Mouse (Mus musculus): ENCODE measurements around the gene Ipo9. TPM values are rescaled to one million over a fixed set of nuclear protein-coding genes. Genes with fewer than 3 reads are reported as not detected.
"Not testable (repeated sequence)": the region's sequence is repeated elsewhere in the genome, so short reads cannot be mapped to it uniquely, and the experiment has no call there.

Ipo9 gene
- polyA plus RNA-seq, 1 experiment: 149 TPM

DNA sequence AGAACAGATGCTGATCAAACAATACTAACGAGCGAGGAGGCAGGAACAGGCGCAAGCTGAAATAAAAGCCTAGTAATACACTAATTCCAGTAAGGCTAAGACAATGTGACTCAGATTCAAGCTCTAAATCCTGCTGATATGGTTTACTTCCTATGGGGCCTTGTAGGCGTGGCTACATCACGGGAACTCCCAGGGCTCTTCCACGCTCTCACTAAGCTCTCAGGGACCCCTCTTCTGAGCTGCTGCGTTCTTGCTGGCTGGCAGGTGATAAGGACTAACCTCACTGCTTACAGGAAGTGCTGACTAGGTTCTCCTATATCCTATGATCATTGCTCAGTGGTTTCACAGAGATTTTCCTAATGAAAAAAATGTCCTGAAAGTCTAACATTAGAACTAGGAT lies 24.9 kb downstream of the Ipo9 start:
- Histone ChIP-seq H3K27ac (ENCODE audit: insufficient read depth, low read length) (no peak overlapping the region), H3K4me3 (ENCODE audit: insufficient read depth, low read length) (no peak overlapping the region), H3K4me1 (ENCODE audit: control insufficient read depth, insufficient read depth, low read length) (no peaks in the 10 kb centered on the region)
- TF ChIP-seq CTCF (IDR thresholded peaks at IDR 0.05; ENCODE audit: extremely low read depth, insufficient read depth, low read length) (no peak), POLR2A (IDR thresholded peaks at IDR 0.05; ENCODE audit: extremely low read depth, insufficient read depth, low read length) (no peak)

DNA sequence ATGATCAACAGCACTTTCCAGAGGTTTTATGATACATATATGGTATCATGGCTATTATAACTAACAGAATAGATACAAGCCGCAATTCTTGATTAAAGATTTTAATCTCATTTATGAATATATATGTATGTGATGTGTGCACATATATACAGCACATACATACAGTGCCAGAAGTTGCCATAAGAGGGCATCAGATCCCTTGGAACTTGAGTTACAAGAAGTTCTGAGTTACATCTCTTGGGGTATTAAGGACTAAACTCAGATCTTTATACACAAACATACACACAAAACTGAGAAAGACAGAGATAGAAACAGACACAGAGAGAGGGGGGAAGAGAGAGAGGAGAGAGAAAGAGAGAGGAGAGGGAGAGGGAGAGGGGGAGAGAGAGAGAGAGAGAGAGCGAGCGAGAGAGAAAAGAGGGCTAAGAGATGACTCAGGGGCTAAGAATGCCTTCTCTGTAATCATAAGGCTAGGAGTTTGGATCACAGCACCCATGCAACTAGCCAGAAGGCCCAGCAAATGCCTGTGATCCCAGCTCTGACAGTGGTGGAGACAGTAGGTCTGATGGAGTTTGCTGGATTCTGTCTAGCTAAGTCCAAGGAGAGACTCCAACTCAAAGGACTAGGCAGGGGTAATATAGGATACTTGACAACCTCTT lies 28.7 kb downstream of the Ipo9 start:
- no peak for TF ChIP-seq CTCF (IDR thresholded peaks at IDR 0.05; ENCODE audit: extremely low read depth, insufficient read depth, low read length)
- TF ChIP-seq POLR2A (IDR thresholded peaks at IDR 0.05; ENCODE audit: extremely low read depth, insufficient read depth, low read length): no peak
- H3K4me1 ChIP-seq (ENCODE audit: control insufficient read depth, insufficient read depth, low read length): no peaks in the 10 kb centered on the region
- H3K4me3 ChIP-seq (ENCODE audit: insufficient read depth, low read length): no peak overlapping the region
- no peak overlapping the region for H3K27ac ChIP-seq (ENCODE audit: insufficient read depth, low read length)

DNA sequence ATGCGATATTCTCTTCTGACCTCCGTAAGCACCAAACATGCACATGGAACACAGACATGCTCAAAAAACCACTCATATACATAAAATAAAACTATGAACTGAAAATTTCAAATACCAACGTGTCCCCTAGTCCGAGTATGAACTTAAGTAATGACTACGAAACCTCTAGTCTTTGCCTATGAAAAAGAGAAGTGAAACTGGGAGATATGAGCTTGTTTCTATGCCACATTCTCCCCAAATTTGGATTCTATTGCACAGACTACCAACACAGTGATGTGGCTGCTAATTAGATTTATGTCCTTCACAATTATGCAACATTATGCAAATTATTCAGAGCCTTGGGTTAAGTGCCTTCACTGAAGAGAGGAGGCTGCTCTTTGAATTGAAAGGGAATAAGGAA lies 30.8 kb downstream of the Ipo9 start:
- Histone ChIP-seq H3K4me1 (ENCODE audit: control insufficient read depth, insufficient read depth, low read length) (no peaks in the 10 kb centered on the region), H3K27ac (ENCODE audit: insufficient read depth, low read length) (no peak overlapping the region), H3K4me3 (ENCODE audit: insufficient read depth, low read length) (no peak overlapping the region)
- TF ChIP-seq CTCF (IDR thresholded peaks at IDR 0.05; ENCODE audit: extremely low read depth, insufficient read depth, low read length): no peak
- no peak for TF ChIP-seq POLR2A (IDR thresholded peaks at IDR 0.05; ENCODE audit: extremely low read depth, insufficient read depth, low read length)

DNA sequence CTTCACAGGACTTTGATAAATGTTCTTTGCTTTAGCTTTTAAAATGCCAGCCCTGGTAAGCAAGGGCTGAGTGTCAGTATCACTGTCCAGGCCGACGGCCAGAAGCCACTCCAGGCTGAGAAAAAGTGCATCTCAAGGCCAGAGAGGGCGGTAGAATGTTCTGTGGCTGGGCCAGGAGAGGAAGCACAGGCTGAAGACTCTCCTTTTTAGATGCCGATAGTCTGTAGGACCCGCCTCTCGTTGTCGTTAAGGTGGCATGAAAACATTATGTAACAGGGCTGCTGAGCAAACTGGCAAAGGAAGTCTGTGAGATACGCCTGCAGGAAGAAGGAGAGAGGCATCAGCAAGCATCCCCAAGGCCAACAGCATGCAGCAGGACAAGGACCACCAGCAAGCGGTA lies 45.1 kb downstream of the Ipo9 start:
- Histone ChIP-seq H3K4me1 (ENCODE audit: control insufficient read depth, insufficient read depth, low read length) (peaks cover 9% of the 10 kb centered on the region), H3K4me3 (ENCODE audit: insufficient read depth, low read length) (no peak overlapping the region), H3K27ac (ENCODE audit: insufficient read depth, low read length) (peak overlapping the region; percentile 74)
- no peak for TF ChIP-seq CTCF (IDR thresholded peaks at IDR 0.05; ENCODE audit: extremely low read depth, insufficient read depth, low read length)
- TF ChIP-seq POLR2A (IDR thresholded peaks at IDR 0.05; ENCODE audit: extremely low read depth, insufficient read depth, low read length): peak; percentile 30; the same call in 1 of the 2 replicates

DNA sequence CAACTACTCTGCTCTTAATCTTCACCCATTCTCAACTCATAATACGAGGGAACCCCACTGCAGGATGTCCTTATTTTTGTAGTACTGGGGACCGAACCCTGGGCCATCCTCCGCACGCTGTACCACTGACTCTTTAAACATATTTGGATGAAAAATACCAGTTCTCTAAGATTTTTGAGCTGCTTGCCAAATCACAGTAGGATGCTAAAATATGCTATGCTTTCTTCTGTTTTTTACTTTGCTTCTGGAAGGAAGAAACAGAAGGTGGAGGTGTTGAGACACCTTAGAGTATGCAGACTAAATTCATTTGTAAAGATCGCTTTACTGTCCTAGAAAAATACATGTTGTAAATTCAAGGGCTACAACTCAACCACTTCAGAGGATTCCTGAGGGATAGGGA lies 46.1 kb downstream of the Ipo9 start:
- no peak for TF ChIP-seq CTCF (IDR thresholded peaks at IDR 0.05; ENCODE audit: extremely low read depth, insufficient read depth, low read length)
- TF ChIP-seq POLR2A (IDR thresholded peaks at IDR 0.05; ENCODE audit: extremely low read depth, insufficient read depth, low read length): no peak
- H3K4me3 ChIP-seq (ENCODE audit: insufficient read depth, low read length): no peak overlapping the region
- no peak overlapping the region for H3K27ac ChIP-seq (ENCODE audit: insufficient read depth, low read length)
- peaks cover 10% of the 10 kb centered on the region for H3K4me1 ChIP-seq (ENCODE audit: control insufficient read depth, insufficient read depth, low read length)

DNA sequence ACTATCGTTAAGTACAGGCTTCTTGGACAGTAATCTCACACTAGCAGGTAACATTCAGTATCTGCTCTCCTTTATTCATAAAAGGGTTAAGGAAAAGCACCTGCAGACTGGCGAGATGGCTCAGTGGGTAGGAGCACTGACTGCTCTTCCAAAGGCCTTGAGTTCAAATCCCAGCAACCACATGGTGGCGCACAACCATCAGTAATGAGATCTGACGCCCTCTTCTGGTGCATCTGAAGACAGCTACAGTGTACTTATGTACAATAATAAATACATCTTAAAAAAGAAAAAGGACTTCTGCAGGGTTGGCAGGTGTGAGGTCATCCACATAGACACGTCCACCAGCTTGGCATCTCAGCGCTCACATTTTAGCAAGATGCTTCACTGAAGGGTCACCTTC lies 48.7 kb downstream of the Ipo9 start:
- TF ChIP-seq CTCF (IDR thresholded peaks at IDR 0.05; ENCODE audit: extremely low read depth, insufficient read depth, low read length): peak; percentile 17; the same call in 1 of the 2 replicates
- H3K4me3 ChIP-seq (ENCODE audit: insufficient read depth, low read length): not testable (repeated sequence)
- Histone ChIP-seq H3K4me1 (ENCODE audit: control insufficient read depth, insufficient read depth, low read length) (peaks cover 14% of the 10 kb centered on the region), H3K27ac (ENCODE audit: insufficient read depth, low read length) (0 out of 2 replicates have a peak overlapping the region, but pooled peaks have one; percentile 7)

DNA sequence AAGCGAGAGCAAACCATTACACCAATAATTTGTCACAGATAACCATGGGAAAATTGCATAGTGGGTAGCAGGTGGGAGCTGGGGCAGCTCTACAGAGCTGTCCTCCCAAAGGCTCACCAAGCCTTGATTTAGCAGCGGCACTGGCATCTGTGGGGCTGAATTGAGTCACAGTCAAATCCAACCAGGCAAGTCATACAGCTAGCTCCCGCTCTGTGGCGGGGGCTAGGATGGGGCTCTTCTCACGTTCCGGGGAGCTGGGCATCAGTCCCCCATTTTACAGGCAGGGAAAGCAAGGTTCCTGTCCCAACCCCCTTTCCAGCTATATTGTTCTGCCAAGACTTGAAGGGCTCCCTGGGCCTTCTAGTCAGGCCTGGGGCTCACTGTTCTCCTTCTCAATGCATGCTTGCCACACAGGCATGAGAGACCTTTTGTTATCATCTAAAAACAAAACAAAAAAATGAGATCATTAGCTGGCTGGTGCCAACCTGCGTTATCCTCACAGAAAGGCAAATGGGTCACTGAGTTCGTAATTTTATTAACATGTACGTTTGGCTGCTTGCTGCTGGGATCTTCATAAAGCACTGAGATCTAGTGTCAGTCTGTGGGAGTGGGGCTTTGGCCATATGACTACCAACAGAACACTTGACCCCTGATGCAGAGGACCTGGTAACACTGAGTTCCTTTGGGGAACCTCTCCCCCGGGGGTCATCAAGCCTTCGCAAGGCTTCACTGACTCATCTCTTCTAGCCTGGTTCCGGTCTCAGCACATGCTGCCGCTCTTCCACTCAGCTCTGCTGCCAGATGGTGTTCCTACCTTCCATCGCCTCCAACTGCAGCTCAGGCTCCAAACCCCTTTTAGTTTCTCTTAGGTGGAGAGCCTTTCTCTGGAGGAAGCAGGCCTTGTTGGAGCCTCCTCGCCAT lies 50.0 kb downstream of the Ipo9 start:
- Histone ChIP-seq H3K4me1 (ENCODE audit: control insufficient read depth, insufficient read depth, low read length) (peaks cover 13% of the 10 kb centered on the region), H3K4me3 (ENCODE audit: insufficient read depth, low read length) (no peak overlapping the region), H3K27ac (ENCODE audit: insufficient read depth, low read length) (peak overlapping the region; percentile 78)
- TF ChIP-seq CTCF (IDR thresholded peaks at IDR 0.05; ENCODE audit: extremely low read depth, insufficient read depth, low read length) (no peak), POLR2A (IDR thresholded peaks at IDR 0.05; ENCODE audit: extremely low read depth, insufficient read depth, low read length) (peak; percentile 47; the same call in 1 of the 2 replicates)

DNA sequence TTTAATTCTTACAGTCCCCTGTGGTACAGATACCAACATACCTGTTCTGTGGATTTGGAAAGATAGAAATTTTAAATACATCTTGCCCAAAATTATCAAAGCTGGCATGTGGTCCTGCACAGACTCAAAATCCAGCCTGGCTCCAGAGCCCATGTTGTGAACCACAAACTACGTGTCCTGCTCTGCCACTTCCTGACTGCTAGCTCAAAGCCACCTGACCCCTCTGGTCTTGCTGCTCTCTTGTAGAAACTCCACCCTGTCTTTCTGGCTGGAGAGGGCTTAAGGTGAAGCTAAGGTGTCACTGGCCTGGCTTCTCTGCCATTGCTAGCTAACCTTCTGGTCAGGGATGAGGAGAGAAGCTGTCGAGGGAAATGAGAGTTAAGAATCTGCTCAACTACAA lies 51.3 kb downstream of the Ipo9 start:
- H3K4me3 ChIP-seq (ENCODE audit: insufficient read depth, low read length): no peak overlapping the region
- TF ChIP-seq POLR2A (IDR thresholded peaks at IDR 0.05; ENCODE audit: extremely low read depth, insufficient read depth, low read length): no peak
- TF ChIP-seq CTCF (IDR thresholded peaks at IDR 0.05; ENCODE audit: extremely low read depth, insufficient read depth, low read length): no peak
- H3K27ac ChIP-seq (ENCODE audit: insufficient read depth, low read length): 0 out of 2 replicates have a peak overlapping the region, but pooled peaks have one; percentile 18
- H3K4me1 ChIP-seq (ENCODE audit: control insufficient read depth, insufficient read depth, low read length): peaks cover 6% of the 10 kb centered on the region

DNA sequence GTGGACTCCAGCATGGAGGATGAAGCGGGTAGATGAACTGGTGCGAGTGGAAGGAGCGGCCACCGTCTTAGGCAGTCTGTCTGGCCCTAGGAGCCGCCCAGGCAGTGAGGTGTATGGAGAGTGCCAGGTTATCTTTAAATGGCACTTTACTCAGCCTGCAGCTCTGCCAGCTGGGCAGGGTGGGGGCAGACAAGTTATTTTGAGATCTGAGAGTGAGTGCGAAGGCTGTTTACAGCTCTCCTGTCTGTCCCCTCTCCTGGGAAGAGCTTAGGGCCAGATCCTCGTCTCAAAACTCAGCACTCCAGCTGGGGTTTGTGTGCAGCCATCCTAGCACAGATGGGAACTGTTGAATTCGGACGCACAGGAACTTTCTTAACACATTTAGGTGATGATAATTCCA lies 51.7 kb downstream of the Ipo9 start:
- Histone ChIP-seq H3K4me1 (ENCODE audit: control insufficient read depth, insufficient read depth, low read length) (peaks cover 6% of the 10 kb centered on the region), H3K27ac (ENCODE audit: insufficient read depth, low read length) (peak overlapping the region; percentile 43), H3K4me3 (ENCODE audit: insufficient read depth, low read length) (no peak overlapping the region)
- TF ChIP-seq POLR2A (IDR thresholded peaks at IDR 0.05; ENCODE audit: extremely low read depth, insufficient read depth, low read length) (no peak), CTCF (IDR thresholded peaks at IDR 0.05; ENCODE audit: extremely low read depth, insufficient read depth, low read length) (no peak)
